Mouse (Mus musculus): ENCODE data around the gene Zcchc10. TPM values are rescaled to one million over a fixed set of nuclear protein-coding genes. Genes with fewer than 3 reads are reported as not detected.
"Not testable (repeated sequence)": the region's sequence is repeated elsewhere in the genome, so short reads cannot be mapped to it uniquely, and the experiment has no call there.

The Zcchc10 gene
- polyA plus RNA-seq, 3 experiments from 2014 or later = 29.3 to 29.9 (median 29.4) TPM

GRCm38 (mm10) chr11:53318041-53318440 is 6.4 kb upstream of the Zcchc10 start:
- no peak for ATAC-seq

- not testable (repeated sequence) for ATAC-seq
Observed at GRCm38 (mm10) chr11:53318568-53318967, 5.9 kb upstream of the Zcchc10 start.

GRCm38 (mm10) chr11:53319867-53320266 is 4.6 kb upstream of the Zcchc10 start:
- not testable (repeated sequence) for ATAC-seq

- ATAC-seq = peak; percentile 92
Observed at GRCm38 (mm10) chr11:53330325-53330724, 5.8 kb downstream of the Zcchc10 start.

GRCm38 (mm10) chr11:53331121-53331520 is 6.6 kb downstream of the Zcchc10 start:
- ATAC-seq = no peak

- ATAC-seq = no peak
Observed at GRCm38 (mm10) chr11:53332076-53332680, 7.7 kb downstream of the Zcchc10 start.

- no peak for ATAC-seq
Observed at GRCm38 (mm10) chr11:53335505-53336181, 11.2 kb downstream of the Zcchc10 start.

GRCm38 (mm10) chr11:53336182-53336571 is 11.7 kb downstream of the Zcchc10 start:
- no peak for ATAC-seq

GRCm38 (mm10) chr11:53336924-53337323 is 12.4 kb downstream of the Zcchc10 start:
- ATAC-seq = no peak

- ATAC-seq = no peak
Observed at GRCm38 (mm10) chr11:53337684-53338083, 13.2 kb downstream of the Zcchc10 start.

GRCm38 (mm10) chr11:53341019-53341418 is 16.5 kb downstream of the Zcchc10 start:
- not testable (repeated sequence) for ATAC-seq

- no peak for ATAC-seq
Observed at GRCm38 (mm10) chr11:53342711-53343110, 18.2 kb downstream of the Zcchc10 start.

- no peak for ATAC-seq
Observed at GRCm38 (mm10) chr11:53345328-53345727, 20.8 kb downstream of the Zcchc10 start.

- ATAC-seq = no peak
Observed at GRCm38 (mm10) chr11:53345738-53346137, 21.3 kb downstream of the Zcchc10 start.

GRCm38 (mm10) chr11:53350291-53351223 is 26.1 kb downstream of the Zcchc10 start, which contains the start of gene Aff4:
TSS of gene Aff4 (plus strand) at chr11:53350833.
- ATAC-seq = peak; percentile 76

GRCm38 (mm10) chr11:53351224-53351942 is 26.9 kb downstream of the Zcchc10 start:
- peak; percentile 9 for ATAC-seq

- ATAC-seq = no peak
Observed at GRCm38 (mm10) chr11:53351943-53352590, 27.6 kb downstream of the Zcchc10 start.

GRCm38 (mm10) chr11:53358504-53359155 is 34.2 kb downstream of the Zcchc10 start:
- no peak for ATAC-seq

- ATAC-seq = no peak
Observed at GRCm38 (mm10) chr11:53367032-53367431, 42.6 kb downstream of the Zcchc10 start.

GRCm38 (mm10) chr11:53378918-53379317 is 54.4 kb downstream of the Zcchc10 start:
- no peak for ATAC-seq
